8 mouse cellular contexts compared by ENCODE assay signal in genomic region chr14:73474636-73475093, GRCm38 (mm10). TPM values are rescaled to one million over a fixed set of nuclear protein-coding genes. Genes with fewer than 3 reads are reported as not detected.
DNase-seq lines count a peak whose midpoint lies in the region; ATAC-seq lines count a peak whose summit lies in the region.

No protein-coding gene starts in this region.

- peaks cover 21% of the 10 kb centered on the region for H3K4me1 ChIP-seq in forebrain, embryonic 10.5 days
- H3K4me1 ChIP-seq in midbrain, embryonic 16.5 days (ENCODE audit: control insufficient read depth, insufficient read depth, low read length), result peaks cover 5% of the 10 kb centered on the region

- peak; percentile 40 for DNase-seq in left cerebral cortex, adult 11 months (ENCODE audit: low spot score)
- no peak for DNase-seq in left cerebral cortex, adult 8-10 months (ENCODE audit: low spot score in 2 of 2)
- DNase-seq in adipocyte (ENCODE audit: low spot score), result peak; percentile 79
- no peak for DNase-seq in forebrain, embryonic 10.5 days (ENCODE audit: extremely low spot score, low spot score)
- peak; percentile 41 for DNase-seq in left cerebral cortex, postnatal 4 days
- DNase-seq in urinary bladder, postnatal 10 days (ENCODE audit: low spot score), result no peak

- no peak overlapping the region for H3K9ac ChIP-seq in midbrain, embryonic 16.5 days (ENCODE audit: low read depth, low read length)

- H3K4me3 ChIP-seq in forebrain, embryonic 10.5 days, result no peak overlapping the region
- no peak overlapping the region for H3K4me3 ChIP-seq in midbrain, embryonic 16.5 days (ENCODE audit: low read depth, low read length)

- intact Hi-C loops in left cerebral cortex, postnatal 4 days (cut with DNase I), result no loop called here

- H3K27me3 ChIP-seq in forebrain, embryonic 10.5 days (ENCODE audit: poor library complexity, severe bottlenecking), result no peaks in the 10 kb centered on the region
- H3K27me3 ChIP-seq in midbrain, embryonic 16.5 days (ENCODE audit: control insufficient read depth, insufficient read depth, low read depth, low read length), result no peaks in the 10 kb centered on the region

- no peak overlapping the region for H3K4me2 ChIP-seq in midbrain, embryonic 16.5 days (ENCODE audit: low read length)

- no peaks in the 10 kb centered on the region for H3K9me3 ChIP-seq in forebrain, embryonic 10.5 days
- H3K9me3 ChIP-seq in midbrain, embryonic 16.5 days (replicated peaks; ENCODE audit: control insufficient read depth, low read length, poor library complexity, severe bottlenecking), result no peaks in the 10 kb centered on the region

- peak; percentile 86 for ATAC-seq in inflammation-experienced regulatory T-cells, adult 6 months
- 0 out of 2 replicates have a peak, but pooled peaks have one; percentile 57 for ATAC-seq in midbrain, embryonic 16.5 days

- H3K27ac ChIP-seq in forebrain, embryonic 10.5 days, result peak overlapping the region; percentile 40; the same call in 1 of the 2 replicates
- peak overlapping the region; percentile 51 for H3K27ac ChIP-seq in midbrain, embryonic 16.5 days (ENCODE audit: low read length)

- H3K36me3 ChIP-seq in forebrain, embryonic 10.5 days (replicated peaks), result no peaks in the 10 kb centered on the region
- H3K36me3 ChIP-seq in midbrain, embryonic 16.5 days (ENCODE audit: control insufficient read depth, insufficient read depth, low read length), result no peaks in the 10 kb centered on the region

- WGBS in forebrain, embryonic 10.5 days, result 39% methylated on average over 7 of the region's 7 CpGs
- 26% methylated on average over 7 of the region's 7 CpGs for WGBS in midbrain, embryonic 16.5 days

RNA-seq across cellular contexts. Expression of gene Med4, which starts 35.2 kb away (rescaled TPM):
- 10 to 100 TPM; 28.2 to 32.6 (median 29.4) TPM for total RNA-seq in left cerebral cortex, adult 8-10 months (2022)
- polyA plus RNA-seq in forebrain, embryonic 10.5 days (2016; fragmentation: Nextera tagmentation; extraction: Ambion mirVana), result 121 and 124 TPM in 2 replicates
- 10 to 100 TPM; 63.4 to 81.8 (median 74.8) TPM for polyA plus RNA-seq in inflammation-experienced regulatory T-cells, adult 6 months (2017; shearing (Covaris generic))
- total RNA-seq in left cerebral cortex, postnatal 4 days (2021), result 10 to 100 TPM; 34.9 to 43.6 TPM
- 84.7 and 87.8 TPM in 2 replicates for polyA plus RNA-seq in midbrain, embryonic 16.5 days (2015; fragmentation: Nextera tagmentation; extraction: Ambion mirVana)

RNA-seq across cellular contexts. Expression of gene Sucla2, which starts 50.5 kb away (rescaled TPM):
- 100 to 1,000 TPM; 146 to 162 (median 151) TPM for total RNA-seq in left cerebral cortex, adult 8-10 months (2022)
- 109 and 120 TPM in 2 replicates for polyA plus RNA-seq in forebrain, embryonic 10.5 days (2016; fragmentation: Nextera tagmentation; extraction: Ambion mirVana)
- polyA plus RNA-seq in inflammation-experienced regulatory T-cells, adult 6 months (2017; shearing (Covaris generic)), result 10 to 100 TPM; 68.3 to 99.9 (median 75.9) TPM
- 100 to 1,000 TPM; 103 to 107 TPM for total RNA-seq in left cerebral cortex, postnatal 4 days (2021)
- polyA plus RNA-seq in midbrain, embryonic 16.5 days (2015; fragmentation: Nextera tagmentation; extraction: Ambion mirVana), result 119 and 128 TPM in 2 replicates

Comparison
In these comparisons a context has a peak if more than half of its experiments do, and no peak if none do; other contexts are left out.
1. DNase-seq: peak in left cerebral cortex, adult 11 months (single experiment), adipocyte (single experiment) and left cerebral cortex, postnatal 4 days (single experiment); none in left cerebral cortex, adult 8-10 months (0 of 2), forebrain, embryonic 10.5 days (single experiment) and urinary bladder, postnatal 10 days (single experiment).